Mouse (Mus musculus): Measurements from ENCODE around the gene Ccdc124. TPM values are rescaled to one million over a fixed set of nuclear protein-coding genes. Genes with fewer than 3 reads are reported as not detected.

Gene Ccdc124
- total and polyA plus RNA-seq, 3 experiments, result 47.6 to 87.1 TPM; not detected in 1

GRCm38 (mm10) chr8:70878178-70878577 is 4.4 kb upstream of the Ccdc124 start:
- DNase-seq (ENCODE audit: low read depth, low spot score), result no peak
- Histone ChIP-seq H3K79me2 (ENCODE audit: control insufficient read depth, insufficient read depth, low read length, poor library complexity) (no peaks in the 10 kb centered on the region), H3K4me3 (ENCODE audit: control insufficient read depth in 1 of 2, insufficient read depth in 1 of 2, low read depth in 2 of 2, low read length in 2 of 2) (no peak overlapping the region), H3K27ac (ENCODE audit: control insufficient read depth, low read depth, low read length) (no peak overlapping the region), H3K27me3 (ENCODE audit: control insufficient read depth in 1 of 2, insufficient read depth in 2 of 2, low read length in 2 of 2) (no peaks in the 10 kb centered on the region), H3K4me1 (ENCODE audit: control insufficient read depth in 1 of 2, insufficient read depth in 2 of 2, low read length in 2 of 2) (0 out of 4 replicates have a peak, but pooled peaks cover 0 to 3% of the 10 kb centered on the region in 2 experiments), H3K9me3 (replicated peaks; ENCODE audit: insufficient read depth, low read length) (no peaks in the 10 kb centered on the region), H3K9ac (ENCODE audit: control insufficient read depth, low read depth, low read length, poor library complexity, severe bottlenecking) (no peak overlapping the region), H3K36me3 (ENCODE audit: control insufficient read depth in 1 of 2, insufficient read depth in 2 of 2, low read length in 2 of 2) (no peaks in the 10 kb centered on the region)
- TF ChIP-seq EP300 (IDR thresholded peaks at IDR 0.05; ENCODE audit: low read depth in 1 of 2, low read length in 2 of 2) (no peak), MAFK (IDR thresholded peaks at IDR 0.05; ENCODE audit: borderline replicate concordance, low read depth, low read length) (no peak), CHD1 (IDR thresholded peaks at IDR 0.05; ENCODE audit: low read depth, low read length) (no peak), ZMIZ1 (IDR thresholded peaks at IDR 0.05; ENCODE audit: low read depth, low read length) (no peak), MYB (IDR thresholded peaks at IDR 0.05; ENCODE audit: low read depth, low read length) (no peak), SIN3A (IDR thresholded peaks at IDR 0.05; ENCODE audit: low read length) (no peak), HCFC1 (IDR thresholded peaks at IDR 0.05; ENCODE audit: low read depth, low read length) (no peak), ELF1 (IDR thresholded peaks at IDR 0.05; ENCODE audit: low read depth, low read length) (no peak), KAT2A (conservative IDR thresholded peaks at IDR 0.05; ENCODE audit: low read depth, low read length) (no peak), NRF1 (IDR thresholded peaks at IDR 0.05; ENCODE audit: insufficient read depth, low read depth, low read length, poor library complexity, severe bottlenecking) (no peak), GABPA (IDR thresholded peaks at IDR 0.05; ENCODE audit: low read depth, low read length) (no peak), POLR2A (IDR thresholded peaks at IDR 0.05; ENCODE audit: control insufficient read depth in 1 of 2, insufficient read depth in 1 of 2, low read depth in 1 of 2, low read length in 2 of 2, poor library complexity in 1 of 2) (no peak), SMC3 (IDR thresholded peaks at IDR 0.05; ENCODE audit: low read depth, low read length) (no peak), TCF12 (IDR thresholded peaks at IDR 0.05; ENCODE audit: low read depth, low read length) (no peak), USF2 (IDR thresholded peaks at IDR 0.05; ENCODE audit: borderline replicate concordance in 1 of 2, insufficient read depth in 1 of 2, low read depth in 1 of 2, low read length in 2 of 2) (no peak), RCOR1 (IDR thresholded peaks at IDR 0.05; ENCODE audit: low read depth, low read length) (no peak), TAL1 (IDR thresholded peaks at IDR 0.05; ENCODE audit: low read length) (no peak), ZNF384 (IDR thresholded peaks at IDR 0.05; ENCODE audit: low read depth, low read length) (no peak), JUND (IDR thresholded peaks at IDR 0.05; ENCODE audit: low read depth, low read length) (no peak), MAZ (IDR thresholded peaks at IDR 0.05; ENCODE audit: low read depth, low read length) (no peak)

GRCm38 (mm10) chr8:70876382-70876781 is 2.6 kb upstream of the Ccdc124 start:
- H3K9me3 ChIP-seq (replicated peaks; ENCODE audit: insufficient read depth, low read length), result no peaks in the 10 kb centered on the region
- H3K4me3 ChIP-seq (ENCODE audit: control insufficient read depth in 1 of 2, insufficient read depth in 1 of 2, low read depth in 2 of 2, low read length in 2 of 2), result no peak overlapping the region

More at GRCm38 (mm10) chr8:70876382-70876781, 2.6 kb upstream of the Ccdc124 start:
- DNase-seq (ENCODE audit: low read depth, low spot score), result no peak
- TF ChIP-seq NELFE (IDR thresholded peaks at IDR 0.05; ENCODE audit: low read depth, low read length) (no peak), TAL1 (IDR thresholded peaks at IDR 0.05; ENCODE audit: low read length) (no peak), POLR2AphosphoS2 (IDR thresholded peaks at IDR 0.05; ENCODE audit: low read length) (no peak), MAX (IDR thresholded peaks at IDR 0.05; ENCODE audit: low read length) (no peak), POLR2AphosphoS5 (IDR thresholded peaks at IDR 0.05; ENCODE audit: borderline replicate concordance, low read depth, low read length) (no peak), CHD1 (IDR thresholded peaks at IDR 0.05; ENCODE audit: low read depth, low read length) (no peak), SMC3 (IDR thresholded peaks at IDR 0.05; ENCODE audit: low read depth, low read length) (no peak), RCOR1 (IDR thresholded peaks at IDR 0.05; ENCODE audit: low read depth, low read length) (no peak), ZNF384 (IDR thresholded peaks at IDR 0.05; ENCODE audit: low read depth, low read length) (no peak)
- H3K27me3 ChIP-seq (ENCODE audit: control insufficient read depth in 1 of 2, insufficient read depth in 2 of 2, low read length in 2 of 2), result no peaks in the 10 kb centered on the region
- H3K79me2 ChIP-seq (ENCODE audit: control insufficient read depth, insufficient read depth, low read length, poor library complexity), result peaks cover 5% of the 10 kb centered on the region
- H3K27ac ChIP-seq (ENCODE audit: control insufficient read depth, low read depth, low read length), result no peak overlapping the region
- peaks cover 0 to 7% of the 10 kb centered on the region in 2 experiments; a peak in 1 of 4 replicates for H3K4me1 ChIP-seq (ENCODE audit: control insufficient read depth in 1 of 2, insufficient read depth in 2 of 2, low read length in 2 of 2)
- no peak overlapping the region for H3K9ac ChIP-seq (ENCODE audit: control insufficient read depth, low read depth, low read length, poor library complexity, severe bottlenecking)
- H3K36me3 ChIP-seq (ENCODE audit: control insufficient read depth in 1 of 2, insufficient read depth in 2 of 2, low read length in 2 of 2), result no peaks in the 10 kb centered on the region

Measured in MEL (cell line).